ENCODE assay signal across 25 mouse cellular contexts in the genomic region with DNA sequence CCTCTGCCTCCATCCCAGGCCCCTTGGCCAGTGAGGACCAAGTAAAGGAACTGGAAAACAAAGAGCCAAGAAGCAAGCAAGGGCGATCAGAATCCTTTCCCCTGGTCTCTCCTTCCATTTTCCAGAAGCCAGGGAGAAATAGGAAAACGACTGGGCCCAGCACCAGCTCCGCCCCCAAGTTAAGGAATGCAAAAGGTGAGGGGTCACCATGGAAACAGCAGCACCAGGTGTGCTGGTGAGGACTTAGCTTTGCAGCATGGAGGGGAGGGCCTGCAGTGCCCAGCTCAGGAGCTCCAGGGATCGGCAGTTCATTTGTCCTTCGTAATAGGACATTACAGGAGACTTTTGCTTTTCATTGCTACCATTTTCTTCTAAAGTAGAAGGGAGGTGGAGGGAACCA. TPM values are rescaled to one million over a fixed set of nuclear protein-coding genes. Genes with fewer than 3 reads are reported as not detected.
DNase-seq lines count a peak whose midpoint lies in the region; ATAC-seq lines count a peak whose summit lies in the region.
"Had no signal": no experiment of that assay in that cellular context is flagged by ENCODE, and none has a peak within 500 bp of the region (broad histone marks: within the 10 kb centered on the region; RNA-seq: fewer than 3 reads in every experiment).

No protein-coding gene starts in this region.

- H3K4me2 ChIP-seq in lung, embryonic 15.5 days: no peak overlapping the region
- no peak overlapping the region for H3K4me2 ChIP-seq in limb, embryonic 11.5 days (ENCODE audit: low read depth, severe bottlenecking)
- H3K4me2 ChIP-seq: embryonic facial prominence, embryonic 13.5 days; forebrain, embryonic 12.5 days; heart, embryonic 15.5 days; hindbrain, embryonic 14.5 days; midbrain, embryonic 11.5 days had no signal

- no peak overlapping the region for H3K9ac ChIP-seq in lung, embryonic 15.5 days
- no peak overlapping the region; the same call in 1 of the 2 replicates for H3K9ac ChIP-seq in limb, embryonic 11.5 days (ENCODE audit: low read length)
- H3K9ac ChIP-seq: embryonic facial prominence, embryonic 13.5 days; forebrain, embryonic 12.5 days; heart, embryonic 15.5 days; hindbrain, embryonic 14.5 days; liver, postnatal 0 days had no signal

- 31% methylated on average over 5 of the region's 5 CpGs for WGBS in lung, embryonic 15.5 days
- 37% methylated on average over 5 of the region's 5 CpGs for WGBS in embryonic facial prominence, embryonic 10.5 days
- 29% methylated on average over 5 of the region's 5 CpGs for WGBS in limb, embryonic 11.5 days

- H3K4me1 ChIP-seq in lung, embryonic 15.5 days: peaks cover 36% of the 10 kb centered on the region
- H3K4me1 ChIP-seq in embryonic facial prominence, embryonic 10.5 days: peaks cover 35% of the 10 kb centered on the region
- peaks cover 21% of the 10 kb centered on the region for H3K4me1 ChIP-seq in limb, embryonic 11.5 days (ENCODE audit: control insufficient read depth, insufficient read depth, low read length)

- H3K27me3 ChIP-seq in lung, embryonic 15.5 days: no peaks in the 10 kb centered on the region
- H3K27me3 ChIP-seq in embryonic facial prominence, embryonic 10.5 days (replicated peaks; ENCODE audit: low read depth, poor library complexity, severe bottlenecking): peaks cover 9% of the 10 kb centered on the region; the same call in 1 of the 2 replicates
- no peaks in the 10 kb centered on the region for H3K27me3 ChIP-seq in limb, embryonic 11.5 days (ENCODE audit: control insufficient read depth, insufficient read depth, low read length)
- H3K27me3 ChIP-seq: embryonic facial prominence, embryonic 13.5 days; forebrain, embryonic 12.5 days; heart, embryonic 15.5 days had no signal

- no peak overlapping the region for H3K4me3 ChIP-seq in lung, embryonic 15.5 days
- H3K4me3 ChIP-seq in embryonic facial prominence, embryonic 10.5 days: 0 out of 2 replicates have a peak overlapping the region, but pooled peaks have one; percentile 16
- no peak overlapping the region for H3K4me3 ChIP-seq in limb, embryonic 11.5 days (ENCODE audit: low read depth, low read length)
- H3K4me3 ChIP-seq: embryonic facial prominence, embryonic 13.5 days; erythroblast, embryonic 14.5 days; forebrain, embryonic 12.5 days; gastrocnemius, adult 2 months; heart, embryonic 15.5 days had no signal

- no peak for DNase-seq in lung, postnatal 14 days
- DNase-seq in embryonic facial prominence, embryonic 10.5 days (ENCODE audit: low spot score): peak; percentile 42
- DNase-seq in kidney, postnatal 10 days: peak; percentile 41
- peak; percentile 51 for DNase-seq in limb, embryonic 11.5 days (ENCODE audit: low spot score)
- DNase-seq in gastrocnemius, postnatal 4 days (ENCODE audit: low spot score in 2 of 2): no peak
- DNase-seq in thymus, postnatal 10 days (ENCODE audit: low spot score in 2 of 2): no peak
- DNase-seq in urinary bladder, postnatal 4 days (ENCODE audit: low spot score in 2 of 2): no peak
- DNase-seq: adrenal gland, postnatal 36 days; cerebellum, adult 11 months; cerebellum, adult 9-11 months; gastrocnemius, adult 2 months; heart, postnatal 36 days; layer of hippocampus, adult 9-11 months; left cerebral cortex, postnatal 4 days; liver, postnatal 0 days; thymus, postnatal 14 days had no signal

- no peaks in the 10 kb centered on the region for H3K36me3 ChIP-seq in lung, embryonic 15.5 days
- H3K36me3 ChIP-seq in embryonic facial prominence, embryonic 10.5 days (replicated peaks): no peaks in the 10 kb centered on the region
- no peaks in the 10 kb centered on the region for H3K36me3 ChIP-seq in limb, embryonic 11.5 days (ENCODE audit: control insufficient read depth, insufficient read depth, low read length)
- H3K36me3 ChIP-seq: embryonic facial prominence, embryonic 13.5 days; forebrain, embryonic 12.5 days; heart, embryonic 15.5 days had no signal

- no peaks in the 10 kb centered on the region for H3K9me3 ChIP-seq in lung, embryonic 15.5 days
- H3K9me3 ChIP-seq in embryonic facial prominence, embryonic 10.5 days: no peaks in the 10 kb centered on the region
- no peaks in the 10 kb centered on the region for H3K9me3 ChIP-seq in limb, embryonic 11.5 days (ENCODE audit: control insufficient read depth, low read length)
- H3K9me3 ChIP-seq: embryonic facial prominence, embryonic 13.5 days; forebrain, embryonic 12.5 days; heart, embryonic 15.5 days had no signal

- peak overlapping the region; percentile 60 for H3K27ac ChIP-seq in lung, embryonic 15.5 days
- peak overlapping the region; percentile 19; the same call in 1 of the 2 replicates for H3K27ac ChIP-seq in embryonic facial prominence, embryonic 10.5 days (replicated peaks)
- no peak overlapping the region for H3K27ac ChIP-seq in limb, embryonic 11.5 days (replicated peaks; ENCODE audit: low read depth, low read length)
- H3K27ac ChIP-seq: embryonic facial prominence, embryonic 13.5 days; forebrain, embryonic 12.5 days; gastrocnemius, adult 2 months; heart, embryonic 15.5 days; hindbrain, embryonic 14.5 days; kidney, postnatal 0 days had no signal

- ATAC-seq in lung, embryonic 15.5 days (ENCODE audit: borderline replicate concordance, extremely low read depth, low FRiP score, low TSS enrichment): no peak
- no peak for ATAC-seq in limb, embryonic 11.5 days (ENCODE audit: insufficient number of reproducible peaks, low FRiP score, low TSS enrichment, low read depth)
- ATAC-seq: inflammation-experienced regulatory T-cells, adult 6 months; liver, postnatal 0 days had no signal

RNA-seq across cellular contexts. Expression of a gene that starts 13.0 kb away (rescaled TPM):
- polyA plus RNA-seq in lung, embryonic 15.5 days (2015; fragmentation: Nextera tagmentation; extraction: Ambion mirVana): 353 and 378 TPM in 2 replicates
- polyA plus RNA-seq in embryonic facial prominence, embryonic 10.5 days (2016; fragmentation: Nextera tagmentation; extraction: Ambion mirVana): 284 and 296 TPM in 2 replicates
- 315 and 335 TPM in 2 replicates for polyA plus RNA-seq in limb, embryonic 11.5 days (2014; fragmentation: Nextera tagmentation; extraction: Ambion mirVana)
- total RNA-seq in gastrocnemius, postnatal 4 days (2021): 100 to 1,000 TPM; 406 to 430 TPM

RNA-seq across cellular contexts. Expression of a gene that starts 55.9 kb away (rescaled TPM):
- polyA plus RNA-seq in lung, embryonic 15.5 days (2015; fragmentation: Nextera tagmentation; extraction: Ambion mirVana): 125 and 126 TPM in 2 replicates
- 156 and 166 TPM in 2 replicates for polyA plus RNA-seq in embryonic facial prominence, embryonic 10.5 days (2016; fragmentation: Nextera tagmentation; extraction: Ambion mirVana)
- 162 and 189 TPM in 2 replicates for polyA plus RNA-seq in limb, embryonic 11.5 days (2014; fragmentation: Nextera tagmentation; extraction: Ambion mirVana)
- total RNA-seq in gastrocnemius, postnatal 4 days (2021): 10 to 100 TPM; 75.8 to 77.4 TPM

Comparison
In these comparisons a context has a peak if more than half of its experiments do, and no peak if none do; other contexts are left out.
1. DNase-seq: peak in embryonic facial prominence, embryonic 10.5 days (single experiment), kidney, postnatal 10 days (single experiment) and limb, embryonic 11.5 days (single experiment); none in lung, postnatal 14 days (single experiment), gastrocnemius, postnatal 4 days (0 of 2), thymus, postnatal 10 days (0 of 2) and urinary bladder, postnatal 4 days (0 of 2).